Comparison of ENCODE assay signal across 16 mouse cellular contexts in genomic region chr3:6681411-6681810, GRCm38 (mm10).
"Had no signal": no experiment of that assay in that cellular context is flagged by ENCODE, and none has a peak within 500 bp of the region (broad histone marks: within the 10 kb centered on the region; RNA-seq: fewer than 3 reads in every experiment).

No protein-coding gene starts in this region.

- H3K27ac ChIP-seq: neural tube, embryonic 13.5 days; neural tube, embryonic 15.5 days; stomach, embryonic 15.5 days; stomach, postnatal 0 days had no signal

- H3K36me3 ChIP-seq: neural tube, embryonic 13.5 days; neural tube, embryonic 15.5 days; stomach, embryonic 15.5 days had no signal

- H3K4me1 ChIP-seq: neural tube, embryonic 13.5 days; neural tube, embryonic 15.5 days; stomach, embryonic 15.5 days had no signal

- H3K4me3 ChIP-seq: neural tube, embryonic 13.5 days; neural tube, embryonic 15.5 days; stomach, embryonic 15.5 days had no signal

- DNase-seq: retina, postnatal 1 day; right cerebral cortex, adult 18-20 months; right cerebral cortex, postnatal 14 days; right cerebral cortex, postnatal 25 days; right cerebral cortex, postnatal 4 days; spleen, adult 18-20 months; thymus, adult 18-20 months; thymus, adult 2 months; thymus, postnatal 14 days; thymus, postnatal 25 days; thymus, postnatal 36 days; thymus, postnatal 4 days had no signal

- H3K9me3 ChIP-seq: neural tube, embryonic 13.5 days; neural tube, embryonic 15.5 days; stomach, embryonic 15.5 days had no signal

- H3K9ac ChIP-seq: neural tube, embryonic 13.5 days; neural tube, embryonic 15.5 days; stomach, embryonic 15.5 days had no signal

- H3K27me3 ChIP-seq: neural tube, embryonic 13.5 days; neural tube, embryonic 15.5 days; stomach, embryonic 15.5 days had no signal
